Mouse (Mus musculus) gastrocnemius, adult 8-10 months (tissue): Measurements from ENCODE around the gene Ccdc70. TPM values are rescaled to one million over a fixed set of nuclear protein-coding genes. Genes with fewer than 3 reads are reported as not detected.

Experiments used
- total RNA-seq, 4 experiments: library from RNA; stranded (reverse); gene quantifications; 2 replicates each; pipeline ENCODE4 v1.2.4; 2022

The Ccdc70 gene
- total RNA-seq, 4 experiments from 2014 or later = not detected

Other genes with a start within 250 kb of the Ccdc70 start
- not detected for gene Defa24, start 235.3 kb upstream of the Ccdc70 start, total RNA-seq
- gene Defb50, start 146.2 kb upstream of the Ccdc70 start, total RNA-seq = not detected
- gene Defb2, start 129.8 kb upstream of the Ccdc70 start, total RNA-seq = not detected
- gene Defb10, start 110.9 kb upstream of the Ccdc70 start, total RNA-seq = not detected
- gene Defb9, start 84.4 kb upstream of the Ccdc70 start, total RNA-seq = not detected
- not detected for gene Defb11, start 63.4 kb upstream of the Ccdc70 start, total RNA-seq
- not detected for gene Defb15, start 37.1 kb upstream of the Ccdc70 start, total RNA-seq
- not detected for gene Defb35, start 31.4 kb upstream of the Ccdc70 start, total RNA-seq
- not detected for gene Defb13, start 23.0 kb upstream of the Ccdc70 start, total RNA-seq
- gene Fam90a1a, start 11.1 kb upstream of the Ccdc70 start, total RNA-seq = not detected
- under 1 TPM in 1 of 4 experiments, not detected in 3; 0.05 TPM for gene Atp7b, start 90.5 kb downstream of the Ccdc70 start, total RNA-seq
- 1 to 10 TPM; 6.9 to 9.2 (median 7.9) TPM for gene Alg11, start 90.9 kb downstream of the Ccdc70 start, total RNA-seq
- gene Nek5, start 155.3 kb downstream of the Ccdc70 start, total RNA-seq = under 1 TPM; 0.65 to 0.86 (median 0.70) TPM
- gene Nek3, start 196.7 kb downstream of the Ccdc70 start, total RNA-seq = 1 to 10 TPM; 2.1 to 3.1 (median 2.6) TPM
- gene Ckap2, start 216.0 kb downstream of the Ccdc70 start, total RNA-seq = under 1 TPM in 1 of 4 experiments, not detected in 3; 0.29 TPM
- 10 to 100 TPM; 28.2 to 32.1 (median 29.8) TPM for gene Vps36, start 223.0 kb downstream of the Ccdc70 start, total RNA-seq